Mouse (Mus musculus) neural tube, embryonic 12.5 days (tissue): ENCODE measurements at regions not wholly inside any gene's neighbourhood (a gene's known extent, or its start where the extent isn't known, plus 50 kb on each side); places are given as distances from the start of the nearest gene placed in this dataset.

ENCODE experiments used
- ATAC-seq: fragments of 200-750 bp; cut with Nextera tagmentation; 2 replicates; pipeline ENCODE4 v1.8.0; 2017; ENCODE audit warnings: low read depth, mild to moderate bottlenecking, moderate TSS enrichment, moderate library complexity; ENCODE audit not compliant: low FRiP score
- H3K27ac ChIP-seq: fragments of 300-500 bp; sonication (generic); 2 replicates; pipeline ENCODE4 v1.5.1; 2016
- H3K27me3 ChIP-seq: fragments of 300-500 bp; sonication (generic); replicated peaks from 2 replicates; pipeline ENCODE4 v1.6.1; 2016; ENCODE audit warnings: mild to moderate bottlenecking
- H3K36me3 ChIP-seq: fragments of 300-500 bp; sonication (generic); 2 replicates; pipeline ENCODE4 v1.6.1; 2016; ENCODE audit warnings: mild to moderate bottlenecking
- H3K4me1 ChIP-seq: fragments of 300-500 bp; sonication (generic); 2 replicates; pipeline ENCODE4 v1.6.1; 2016
- H3K4me2 ChIP-seq: fragments of 300-500 bp; sonication (generic); replicated peaks from 2 replicates; pipeline ENCODE4 v1.6.1; 2016; ENCODE audit warnings: mild to moderate bottlenecking
- H3K4me3 ChIP-seq: fragments of 300-500 bp; sonication (generic); 2 replicates; pipeline ENCODE4 v1.5.1; 2016
- H3K9ac ChIP-seq: fragments of 300-500 bp; sonication (generic); 2 replicates; pipeline ENCODE4 v1.6.1; 2016; ENCODE audit warnings: mild to moderate bottlenecking
- H3K9me3 ChIP-seq: fragments of 300-500 bp; sonication (generic); 2 replicates; pipeline ENCODE4 v1.6.1; 2016; ENCODE audit warnings: mild to moderate bottlenecking
- WGBS: fragments of 180-500 bp; shearing (Covaris S2); methylation state at CpG from one replicate; pipeline ENCODE4 v1.1.7; 2016; 5-methylcytosine and 5-hydroxymethylcytosine counted together

DNA sequence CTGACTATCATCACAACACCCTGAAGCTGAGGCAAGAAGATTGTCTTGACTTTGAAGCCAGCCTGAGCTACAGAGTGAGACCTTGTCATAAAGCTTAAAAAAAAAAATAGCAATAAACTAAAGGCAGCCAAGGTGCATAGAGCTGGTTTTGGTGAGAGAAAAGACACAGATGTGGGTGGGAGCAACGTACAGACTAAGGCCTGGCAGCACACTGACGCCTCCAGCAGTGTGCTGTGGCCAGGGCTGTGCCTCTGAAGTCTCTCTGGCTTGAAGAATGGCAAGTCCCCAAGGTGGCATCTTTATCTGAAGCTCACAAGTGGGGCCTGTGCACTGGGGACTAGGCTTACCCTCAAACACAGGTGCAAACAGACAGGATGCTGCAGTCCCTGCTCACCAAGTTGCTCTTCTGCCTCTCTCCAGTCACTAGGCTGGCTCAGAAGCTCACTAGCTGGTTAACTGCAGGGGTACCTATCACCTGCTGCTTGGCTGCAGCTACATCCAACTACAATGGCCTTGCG, 159.3 kb upstream of the Zmiz1 start:
- H3K4me1 ChIP-seq: peaks cover 24% of the 10 kb centered on the region
- H3K9me3 ChIP-seq: no peaks in the 10 kb centered on the region
- H3K27ac ChIP-seq: no peak overlapping the region
- H3K4me2 ChIP-seq: no peak overlapping the region
- H3K27me3 ChIP-seq: no peaks in the 10 kb centered on the region
- no peaks in the 10 kb centered on the region for H3K36me3 ChIP-seq
- ATAC-seq: no peak
- no peak overlapping the region for H3K4me3 ChIP-seq
- WGBS: 75% methylated on average over 3 of the region's 3 CpGs
- no peak overlapping the region for H3K9ac ChIP-seq

DNA sequence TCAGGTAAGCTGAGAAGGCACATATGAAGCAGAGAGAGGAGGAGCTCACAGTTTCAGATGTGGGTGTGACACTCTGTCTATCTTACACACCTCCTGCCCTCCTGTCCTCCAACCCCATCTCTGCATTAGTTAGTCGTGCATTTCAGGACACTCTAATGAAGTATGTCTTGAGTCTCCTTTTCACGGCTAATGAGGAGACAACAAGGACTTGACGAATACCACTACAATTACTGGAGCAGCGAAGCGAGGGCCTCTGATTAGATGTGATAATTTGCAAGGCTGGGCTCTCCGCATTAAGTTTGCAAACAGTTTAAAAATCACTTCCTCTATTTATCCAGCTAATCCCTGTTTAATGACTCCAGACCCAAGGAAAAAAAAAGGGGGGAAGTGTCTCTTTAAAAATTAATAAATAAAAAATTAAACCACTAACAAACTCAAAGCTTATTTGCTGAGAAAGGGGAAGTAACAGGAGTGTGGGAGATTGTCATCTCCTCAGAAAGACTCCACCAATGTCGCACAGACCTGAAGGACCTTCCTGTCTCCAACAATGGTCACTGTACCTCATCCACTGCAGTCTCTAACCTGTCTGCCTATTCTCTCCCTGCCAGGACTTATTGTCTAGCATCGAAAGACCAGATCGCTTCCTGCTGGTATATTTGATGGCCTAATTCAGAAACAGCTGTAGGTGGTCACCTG, 157.5 kb upstream of the Zmiz1 start:
- WGBS: 55% methylated on average over 9 of the region's 9 CpGs
- no peak for ATAC-seq
- Histone ChIP-seq H3K4me2 (no peak overlapping the region), H3K9me3 (no peaks in the 10 kb centered on the region), H3K4me1 (peaks cover 27% of the 10 kb centered on the region), H3K27me3 (no peaks in the 10 kb centered on the region), H3K27ac (no peak overlapping the region), H3K36me3 (no peaks in the 10 kb centered on the region), H3K9ac (no peak overlapping the region), H3K4me3 (no peak overlapping the region)

DNA sequence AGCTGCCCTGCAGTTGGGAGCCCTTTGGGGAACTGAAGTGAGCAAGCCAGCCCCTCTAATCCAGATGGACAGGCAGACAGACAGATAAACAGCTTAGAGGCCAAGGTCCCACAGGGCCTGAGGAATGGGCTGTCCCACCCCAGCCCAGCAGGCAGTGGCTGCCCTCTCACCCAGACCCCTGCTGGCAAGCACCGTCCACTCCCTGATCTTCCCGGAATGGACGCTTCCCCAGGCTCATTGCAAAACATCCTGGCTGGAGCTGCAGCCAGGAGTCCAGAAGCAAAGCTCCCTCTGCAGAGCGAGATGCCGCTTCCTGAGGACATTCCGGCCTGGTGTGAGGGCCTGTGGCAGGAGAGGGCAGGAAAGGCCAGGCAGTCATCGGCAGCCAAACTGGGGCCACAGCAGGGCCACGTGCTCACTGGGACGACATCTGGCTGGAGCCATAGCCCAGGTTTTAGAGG, 154.6 kb upstream of the Zmiz1 start:
- ATAC-seq: no peak
- peak overlapping the region; percentile 12; the same call in 1 of the 2 replicates for H3K4me2 ChIP-seq

DNA sequence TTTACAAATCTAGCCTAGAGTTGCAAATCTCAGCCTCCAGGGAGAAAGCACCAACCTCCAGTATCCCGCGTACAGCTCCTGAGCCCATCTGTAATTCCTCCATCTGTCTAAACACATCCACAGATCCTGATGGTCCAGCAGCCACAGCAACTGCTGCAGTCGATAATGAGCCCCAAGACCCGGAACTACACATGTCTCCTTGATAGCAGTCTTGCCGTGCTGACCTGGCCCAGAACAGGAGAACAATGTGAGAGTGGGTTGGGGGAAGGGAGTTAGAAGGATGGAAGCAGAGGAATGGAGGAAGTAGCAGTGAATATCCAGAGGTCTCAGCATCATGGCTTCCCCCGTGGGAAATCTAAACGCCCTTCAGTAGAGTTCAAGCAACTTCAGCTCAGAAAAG, 152.8 kb upstream of the Zmiz1 start:
- 64% methylated on average over 7 of the region's 7 CpGs for WGBS
- Histone ChIP-seq H3K4me2 (no peak overlapping the region), H3K4me3 (no peak overlapping the region), H3K9ac (no peak overlapping the region), H3K27ac (no peak overlapping the region), H3K9me3 (no peaks in the 10 kb centered on the region), H3K36me3 (no peaks in the 10 kb centered on the region), H3K4me1 (peaks cover 28% of the 10 kb centered on the region), H3K27me3 (no peaks in the 10 kb centered on the region)
- no peak for ATAC-seq

More for the DNA sequence above, 154.6 kb upstream of the Zmiz1 start:
- no peaks in the 10 kb centered on the region for H3K36me3 ChIP-seq
- WGBS: 17% methylated on average over 9 of the region's 9 CpGs
- peaks cover 30% of the 10 kb centered on the region for H3K4me1 ChIP-seq
- no peak overlapping the region for H3K4me3 ChIP-seq
- H3K27me3 ChIP-seq: no peaks in the 10 kb centered on the region
- peak overlapping the region; percentile 18; the same call in 1 of the 2 replicates for H3K9ac ChIP-seq
- H3K9me3 ChIP-seq: no peaks in the 10 kb centered on the region
- H3K27ac ChIP-seq: no peak overlapping the region

DNA sequence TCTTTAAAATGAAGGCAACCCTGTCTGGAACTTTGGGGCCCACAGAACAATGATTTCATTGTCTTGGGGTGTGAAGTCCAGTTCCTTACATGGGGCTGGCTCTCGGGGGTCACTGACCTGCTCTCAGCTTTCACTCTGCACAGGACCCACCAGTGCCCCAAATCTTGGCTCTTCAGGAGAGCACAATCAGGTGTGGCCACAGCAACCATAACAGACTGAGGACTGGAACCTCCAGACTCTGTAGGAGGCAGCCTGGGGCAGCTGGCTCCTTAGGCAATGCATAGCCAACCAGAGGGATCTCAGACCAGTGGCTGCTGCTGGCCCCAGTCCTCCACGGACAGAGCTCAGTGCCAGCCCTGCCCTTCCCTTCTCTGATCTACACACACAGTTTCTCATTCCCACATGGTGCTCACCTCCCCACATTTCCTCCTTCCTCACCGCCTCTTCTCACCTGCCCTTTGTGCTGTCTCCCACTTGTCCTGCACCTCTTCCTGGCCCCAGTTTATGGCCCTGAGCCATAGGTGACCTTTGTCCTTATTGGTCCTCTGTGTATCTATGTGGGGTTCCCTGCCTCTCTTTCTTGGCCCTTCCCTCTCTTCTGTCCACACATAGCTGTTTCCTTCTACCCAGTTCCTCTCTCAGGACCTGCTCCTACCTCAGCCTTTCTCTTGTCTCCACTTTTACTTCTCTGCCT, 151.9 kb upstream of the Zmiz1 start:
- no peak overlapping the region for H3K4me3 ChIP-seq
- 76% methylated on average over 3 of the region's 3 CpGs for WGBS
- H3K36me3 ChIP-seq: no peaks in the 10 kb centered on the region
- H3K4me1 ChIP-seq: peaks cover 27% of the 10 kb centered on the region
- H3K9me3 ChIP-seq: no peaks in the 10 kb centered on the region
- H3K4me2 ChIP-seq: no peak overlapping the region
- no peak overlapping the region for H3K27ac ChIP-seq
- H3K27me3 ChIP-seq: no peaks in the 10 kb centered on the region
- ATAC-seq: no peak
- H3K9ac ChIP-seq: no peak overlapping the region

DNA sequence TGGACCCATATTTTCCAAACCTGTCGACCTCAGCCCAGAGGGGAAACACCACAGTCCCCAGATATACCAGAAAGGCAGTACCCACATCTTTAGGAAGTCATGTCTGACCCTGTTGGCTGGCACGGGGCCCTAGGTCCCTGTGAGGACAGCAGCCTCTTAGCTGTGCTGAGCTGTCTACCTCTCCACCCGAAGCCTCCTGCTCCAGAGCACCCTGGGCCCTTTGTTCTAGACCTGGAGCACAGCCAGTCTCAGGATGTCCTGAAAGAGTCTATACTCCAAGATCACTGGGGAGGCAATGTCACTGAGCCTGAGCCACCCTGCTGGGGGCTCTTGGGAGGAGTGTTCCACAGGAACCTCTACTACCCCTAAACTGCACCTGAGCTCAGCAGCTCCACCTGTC, 150.9 kb upstream of the Zmiz1 start:
- Histone ChIP-seq H3K4me3 (no peak overlapping the region), H3K27ac (no peak overlapping the region), H3K27me3 (no peaks in the 10 kb centered on the region), H3K4me1 (peaks cover 32% of the 10 kb centered on the region), H3K4me2 (no peak overlapping the region), H3K9me3 (no peaks in the 10 kb centered on the region), H3K36me3 (no peaks in the 10 kb centered on the region), H3K9ac (no peak overlapping the region)
- WGBS: 72% methylated on average over 3 of the region's 3 CpGs
- ATAC-seq: no peak

GRCm38 (mm10) chr14:25310671-25311151, 148.3 kb upstream of the Zmiz1 start:
- peaks cover 22% of the 10 kb centered on the region; the same call in 1 of the 2 replicates for H3K4me1 ChIP-seq
- H3K27me3 ChIP-seq: no peaks in the 10 kb centered on the region
- 73% methylated on average over 4 of the region's 4 CpGs for WGBS
- H3K27ac ChIP-seq: no peak overlapping the region
- H3K9me3 ChIP-seq: no peaks in the 10 kb centered on the region
- H3K9ac ChIP-seq: no peak overlapping the region
- no peak for ATAC-seq
- H3K4me3 ChIP-seq: no peak overlapping the region
- no peak overlapping the region for H3K4me2 ChIP-seq
- H3K36me3 ChIP-seq: no peaks in the 10 kb centered on the region

- no peaks in the 10 kb centered on the region for H3K9me3 ChIP-seq
- H3K4me3 ChIP-seq: no peak overlapping the region
- ATAC-seq: no peak
- H3K4me1 ChIP-seq: peaks cover 21% of the 10 kb centered on the region; the same call in 1 of the 2 replicates
- no peaks in the 10 kb centered on the region for H3K27me3 ChIP-seq
- H3K27ac ChIP-seq: no peak overlapping the region
- 67% methylated on average over 3 of the region's 3 CpGs for WGBS
- H3K9ac ChIP-seq: no peak overlapping the region
- H3K36me3 ChIP-seq: no peaks in the 10 kb centered on the region
- H3K4me2 ChIP-seq: no peak overlapping the region
These were observed 147.5 kb upstream of the Zmiz1 start for GRCm38 (mm10) chr14:25311475-25311874.

GRCm38 (mm10) chr14:25312135-25312534, 146.8 kb upstream of the Zmiz1 start:
- WGBS: 24% methylated on average over 7 of the region's 7 CpGs
- Histone ChIP-seq H3K27ac (no peak overlapping the region), H3K4me3 (no peak overlapping the region), H3K27me3 (no peaks in the 10 kb centered on the region), H3K4me2 (no peak overlapping the region), H3K9ac (0 out of 2 replicates have a peak overlapping the region, but pooled peaks have one; percentile 2), H3K36me3 (no peaks in the 10 kb centered on the region), H3K9me3 (no peaks in the 10 kb centered on the region), H3K4me1 (peaks cover 25% of the 10 kb centered on the region)
- ATAC-seq: no peak; the same call in 1 of the 2 replicates

DNA sequence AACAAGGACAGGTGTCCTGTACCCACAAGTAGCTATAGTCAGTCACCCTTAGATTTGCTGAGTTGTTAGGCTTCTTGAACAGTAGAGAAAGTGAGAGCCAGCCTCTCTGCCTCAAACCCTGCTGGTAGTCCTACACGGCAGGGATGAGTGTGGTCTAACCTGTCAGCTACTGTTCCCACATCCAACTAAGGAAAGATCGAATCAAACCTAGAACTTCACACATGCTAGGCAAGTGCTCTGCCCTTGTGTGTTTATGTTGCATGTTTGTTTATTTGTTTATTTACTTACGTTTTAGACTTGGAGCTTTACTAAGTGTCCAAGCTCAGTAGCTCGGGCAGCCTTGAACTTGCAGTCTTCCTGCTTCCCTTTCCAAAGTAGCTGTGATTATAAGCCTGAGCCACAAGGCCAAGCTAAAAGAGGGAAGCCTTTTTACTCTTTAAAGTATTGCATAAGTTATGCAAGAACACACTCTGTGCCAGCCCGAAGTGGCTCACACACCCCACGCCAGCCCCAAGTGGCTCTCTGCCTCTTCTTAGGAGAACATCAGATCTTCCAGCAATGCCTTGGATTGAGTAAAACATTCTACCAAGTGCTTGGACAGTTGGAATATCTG, 146.1 kb upstream of the Zmiz1 start:
- Histone ChIP-seq H3K27me3 (no peaks in the 10 kb centered on the region), H3K4me1 (peaks cover 32% of the 10 kb centered on the region), H3K9ac (no peak overlapping the region), H3K36me3 (no peaks in the 10 kb centered on the region), H3K9me3 (no peaks in the 10 kb centered on the region), H3K4me2 (no peak overlapping the region), H3K27ac (no peak overlapping the region), H3K4me3 (no peak overlapping the region)
- 90% methylated on average over 6 of the region's 6 CpGs for WGBS
- ATAC-seq: no peak

GRCm38 (mm10) chr14:25313693-25314240, 145.2 kb upstream of the Zmiz1 start:
- H3K4me2 ChIP-seq: no peak overlapping the region
- H3K9ac ChIP-seq: no peak overlapping the region
- WGBS: 89% methylated on average over 4 of the region's 4 CpGs
- no peak for ATAC-seq
- H3K4me3 ChIP-seq: no peak overlapping the region
- H3K27ac ChIP-seq: no peak overlapping the region
- peaks cover 41% of the 10 kb centered on the region for H3K4me1 ChIP-seq
- no peaks in the 10 kb centered on the region for H3K9me3 ChIP-seq
- H3K36me3 ChIP-seq: no peaks in the 10 kb centered on the region
- H3K27me3 ChIP-seq: no peaks in the 10 kb centered on the region

- Histone ChIP-seq H3K36me3 (no peaks in the 10 kb centered on the region), H3K4me1 (peaks cover 43% of the 10 kb centered on the region), H3K4me2 (no peak overlapping the region), H3K27me3 (no peaks in the 10 kb centered on the region), H3K4me3 (no peak overlapping the region), H3K27ac (no peak overlapping the region), H3K9ac (no peak overlapping the region), H3K9me3 (no peaks in the 10 kb centered on the region)
- no peak for ATAC-seq
- 94% methylated on average over 5 of the region's 5 CpGs for WGBS
These were observed 142.5 kb upstream of the Zmiz1 start for GRCm38 (mm10) chr14:25316491-25316890.
